ENCODE assay signal across 14 mouse cellular contexts in genomic region chr4:82132851-82133250, GRCm38 (mm10).
DNase-seq lines count a peak whose midpoint lies in the region; ATAC-seq and TF ChIP-seq lines count a peak whose summit lies in the region.
"Had no signal": no experiment of that assay in that cellular context is flagged by ENCODE, and none has a peak within 500 bp of the region (broad histone marks: within the 10 kb centered on the region; RNA-seq: fewer than 3 reads in every experiment).

No protein-coding gene starts in this region.

- no peaks in the 10 kb centered on the region for H3K27me3 ChIP-seq in intestine, postnatal 0 days (replicated peaks; ENCODE audit: control insufficient read depth, insufficient read depth, low read length)
- H3K27me3 ChIP-seq: hindbrain, embryonic 12.5 days; liver, embryonic 13.5 days; neural tube, embryonic 13.5 days had no signal

- H3K27ac ChIP-seq in intestine, postnatal 0 days (ENCODE audit: low read depth, low read length) = no peak overlapping the region
- H3K27ac ChIP-seq: hindbrain, embryonic 12.5 days; liver, embryonic 13.5 days; neural tube, embryonic 13.5 days had no signal

- DNase-seq in heart, adult 11 months = peak; percentile 96
- DNase-seq in heart, postnatal 36 days = no peak
- DNase-seq in gastrocnemius, adult 8-10 months (ENCODE audit: low spot score in 2 of 2) = peak; percentile 14 to 47
- peak; percentile 68 for DNase-seq in heart, adult 8-10 months (ENCODE audit: low spot score)
- peak; percentile 58 to 76 for DNase-seq in heart, postnatal 10 days
- no peak for DNase-seq in spleen, adult 12 weeks (ENCODE audit: low spot score)
- DNase-seq: kidney, adult 11 months; liver, embryonic 13.5 days; lung, postnatal 10 days had no signal

- no peaks in the 10 kb centered on the region for H3K4me1 ChIP-seq in intestine, postnatal 0 days (replicated peaks; ENCODE audit: control insufficient read depth, insufficient read depth, low read length)
- H3K4me1 ChIP-seq: hindbrain, embryonic 12.5 days; liver, embryonic 13.5 days; neural tube, embryonic 13.5 days had no signal

- WGBS in intestine, postnatal 0 days = 78% methylated on average over 3 of the region's 3 CpGs

- no peak overlapping the region for H3K4me2 ChIP-seq in intestine, postnatal 0 days (replicated peaks; ENCODE audit: low read depth)
- H3K4me2 ChIP-seq: hindbrain, embryonic 12.5 days; liver, embryonic 13.5 days; neural tube, embryonic 13.5 days had no signal

- H3K9ac ChIP-seq in intestine, postnatal 0 days (ENCODE audit: low read depth, low read length) = no peak overlapping the region
- H3K9ac ChIP-seq: hindbrain, embryonic 12.5 days; liver, embryonic 13.5 days; neural tube, embryonic 13.5 days had no signal

- no peaks in the 10 kb centered on the region for H3K9me3 ChIP-seq in intestine, postnatal 0 days (ENCODE audit: control insufficient read depth)
- H3K9me3 ChIP-seq: hindbrain, embryonic 12.5 days; liver, embryonic 13.5 days; neural tube, embryonic 13.5 days had no signal

- H3K4me3 ChIP-seq in intestine, postnatal 0 days (ENCODE audit: low read depth, low read length) = no peak overlapping the region
- H3K4me3 ChIP-seq: hindbrain, embryonic 12.5 days; liver, embryonic 13.5 days; neural tube, embryonic 13.5 days had no signal

- no peak for ATAC-seq in intestine, postnatal 0 days
- ATAC-seq: activated CD4-positive, CD25-positive, alpha-beta regulatory T cell, adult 4 months; forebrain, embryonic 16.5 days had no signal

- H3K36me3 ChIP-seq in intestine, postnatal 0 days (ENCODE audit: control insufficient read depth, insufficient read depth) = no peaks in the 10 kb centered on the region
- H3K36me3 ChIP-seq: hindbrain, embryonic 12.5 days; liver, embryonic 13.5 days; neural tube, embryonic 13.5 days had no signal

- no peak for TF ChIP-seq CTCF in intestine, postnatal 0 days (IDR thresholded peaks at IDR 0.05; ENCODE audit: low read depth)

- intact Hi-C loops in heart, postnatal 36 days (cut with DNase I) = loop anchor here (5.0 kb wide), 4 partner anchors 66 to 556 kb away; no protein-coding TSS in a partner anchor
- intact Hi-C loops in heart, postnatal 10 days (cut with DNase I) = loop anchor here (5.0 kb wide), 1 partner anchor 66 kb away; no protein-coding TSS in a partner anchor

Comparison
In these comparisons a context has a peak if more than half of its experiments do, and no peak if none do; other contexts are left out.
1. DNase-seq: peak in heart, adult 11 months (single experiment), gastrocnemius, adult 8-10 months (2 of 2), heart, adult 8-10 months (single experiment) and heart, postnatal 10 days (2 of 2); none in heart, postnatal 36 days (0 of 2) and spleen, adult 12 weeks (single experiment).